Mouse (Mus musculus): ENCODE measurements around the gene Ivd. TPM values are rescaled to one million over a fixed set of nuclear protein-coding genes. Genes with fewer than 3 reads are reported as not detected.

Ivd gene
- polyA plus RNA-seq (2012; ENCODE audit: insufficient read depth, insufficient read length, low replicate concordance, missing spikeins), result 83.0 TPM in 1 of 2 replicates, not detected in the other

GRCm38 (mm10) chr2:118861454-118862339 lies at the start of gene Ivd:
Ivd (plus strand) TSS chr2:118861954.
- peak within 1 kb of the TSS; percentile 72 for H3K4me3 ChIP-seq (ENCODE audit: insufficient read depth, low read depth, low read length)
- no peaks in the 10 kb centered on the region; the same call in 1 of the 2 replicates for H3K4me1 ChIP-seq (ENCODE audit: control insufficient read depth, insufficient read depth, low read length)
- peak within 1 kb of the TSS; percentile 28; the same call in 1 of the 2 replicates for H3K27ac ChIP-seq (ENCODE audit: insufficient read depth, low read depth, low read length)
- TF ChIP-seq POLR2A (IDR thresholded peaks at IDR 0.05; ENCODE audit: insufficient read depth, low read depth, low read length), result peak; percentile 85
- TF ChIP-seq CTCF (IDR thresholded peaks at IDR 0.05; ENCODE audit: insufficient read depth, low read depth, low read length), result no peak
- WGBS, result under 1% methylated on average over 34 of the region's 34 CpGs

GRCm38 (mm10) chr2:118812724-118813123 lies 49.0 kb upstream of the Ivd start:
- Histone ChIP-seq H3K4me3 (ENCODE audit: insufficient read depth, low read depth, low read length) (no peak overlapping the region), H3K27ac (ENCODE audit: insufficient read depth, low read depth, low read length) (no peak overlapping the region), H3K4me1 (ENCODE audit: control insufficient read depth, insufficient read depth, low read length) (peaks cover 6% of the 10 kb centered on the region)
- WGBS, result 84% methylated on average over 1 of the region's 1 CpGs
- TF ChIP-seq CTCF (IDR thresholded peaks at IDR 0.05; ENCODE audit: insufficient read depth, low read depth, low read length) (no peak), POLR2A (IDR thresholded peaks at IDR 0.05; ENCODE audit: insufficient read depth, low read depth, low read length) (no peak)

GRCm38 (mm10) chr2:118813981-118814836 lies 47.5 kb upstream of the Ivd start, which contains the start of gene Knstrn:
Knstrn (plus strand) TSS chr2:118814003.
- peak within 1 kb of the TSS; percentile 63 for H3K4me3 ChIP-seq (ENCODE audit: insufficient read depth, low read depth, low read length)
- TF ChIP-seq POLR2A (IDR thresholded peaks at IDR 0.05; ENCODE audit: insufficient read depth, low read depth, low read length), result no peak
- no peak for TF ChIP-seq CTCF (IDR thresholded peaks at IDR 0.05; ENCODE audit: insufficient read depth, low read depth, low read length)
- peaks cover 6% of the 10 kb centered on the region for H3K4me1 ChIP-seq (ENCODE audit: control insufficient read depth, insufficient read depth, low read length)
- no peak within 1 kb of the TSS for H3K27ac ChIP-seq (ENCODE audit: insufficient read depth, low read depth, low read length)
- under 1% methylated on average over 49 of the region's 49 CpGs for WGBS

- TF ChIP-seq POLR2A (IDR thresholded peaks at IDR 0.05; ENCODE audit: insufficient read depth, low read depth, low read length), result no peak
- TF ChIP-seq CTCF (IDR thresholded peaks at IDR 0.05; ENCODE audit: insufficient read depth, low read depth, low read length), result no peak
- no peaks in the 10 kb centered on the region for H3K4me1 ChIP-seq (ENCODE audit: control insufficient read depth, insufficient read depth, low read length)
- no peak overlapping the region for H3K4me3 ChIP-seq (ENCODE audit: insufficient read depth, low read depth, low read length)
- H3K27ac ChIP-seq (ENCODE audit: insufficient read depth, low read depth, low read length), result no peak overlapping the region
- 91% methylated on average over 5 of the region's 5 CpGs for whole genome bisulfite sequencing
These were observed 39.0 kb upstream of the Ivd start for GRCm38 (mm10) chr2:118822800-118823199.

GRCm38 (mm10) chr2:118824396-118824795 lies 37.4 kb upstream of the Ivd start:
- 90% methylated on average over 4 of the region's 4 CpGs for WGBS
- no peak for TF ChIP-seq CTCF (IDR thresholded peaks at IDR 0.05; ENCODE audit: insufficient read depth, low read depth, low read length)
- TF ChIP-seq POLR2A (IDR thresholded peaks at IDR 0.05; ENCODE audit: insufficient read depth, low read depth, low read length), result no peak
- H3K4me3 ChIP-seq (ENCODE audit: insufficient read depth, low read depth, low read length), result no peak overlapping the region
- H3K27ac ChIP-seq (ENCODE audit: insufficient read depth, low read depth, low read length), result no peak overlapping the region
- H3K4me1 ChIP-seq (ENCODE audit: control insufficient read depth, insufficient read depth, low read length), result no peaks in the 10 kb centered on the region

GRCm38 (mm10) chr2:118829096-118829495 lies 32.7 kb upstream of the Ivd start:
- 93% methylated on average over 5 of the region's 5 CpGs for WGBS

GRCm38 (mm10) chr2:118834061-118834460 lies 27.7 kb upstream of the Ivd start:
- no peak for TF ChIP-seq POLR2A (IDR thresholded peaks at IDR 0.05; ENCODE audit: insufficient read depth, low read depth, low read length)
- no peak for TF ChIP-seq CTCF (IDR thresholded peaks at IDR 0.05; ENCODE audit: insufficient read depth, low read depth, low read length)
- no peaks in the 10 kb centered on the region for H3K4me1 ChIP-seq (ENCODE audit: control insufficient read depth, insufficient read depth, low read length)
- H3K4me3 ChIP-seq (ENCODE audit: insufficient read depth, low read depth, low read length), result no peak overlapping the region
- WGBS, result 96% methylated on average over 6 of the region's 6 CpGs
- H3K27ac ChIP-seq (ENCODE audit: insufficient read depth, low read depth, low read length), result no peak overlapping the region

More at GRCm38 (mm10) chr2:118829096-118829495, 32.7 kb upstream of the Ivd start:
- H3K4me3 ChIP-seq (ENCODE audit: insufficient read depth, low read depth, low read length), result no peak overlapping the region
- H3K4me1 ChIP-seq (ENCODE audit: control insufficient read depth, insufficient read depth, low read length), result no peaks in the 10 kb centered on the region
- no peak overlapping the region for H3K27ac ChIP-seq (ENCODE audit: insufficient read depth, low read depth, low read length)
- TF ChIP-seq CTCF (IDR thresholded peaks at IDR 0.05; ENCODE audit: insufficient read depth, low read depth, low read length) (no peak), POLR2A (IDR thresholded peaks at IDR 0.05; ENCODE audit: insufficient read depth, low read depth, low read length) (no peak)

- Histone ChIP-seq H3K27ac (ENCODE audit: insufficient read depth, low read depth, low read length) (no peak overlapping the region), H3K4me3 (ENCODE audit: insufficient read depth, low read depth, low read length) (no peak overlapping the region), H3K4me1 (ENCODE audit: control insufficient read depth, insufficient read depth, low read length) (no peaks in the 10 kb centered on the region)
- 71% methylated on average over 6 of the region's 6 CpGs for WGBS
- TF ChIP-seq CTCF (IDR thresholded peaks at IDR 0.05; ENCODE audit: insufficient read depth, low read depth, low read length) (no peak), POLR2A (IDR thresholded peaks at IDR 0.05; ENCODE audit: insufficient read depth, low read depth, low read length) (no peak)
These were observed 26.6 kb upstream of the Ivd start for GRCm38 (mm10) chr2:118835115-118835514.

Data from olfactory bulb, adult 2 months (tissue).